Mouse (Mus musculus): ENCODE measurements around the gene Fgd6. TPM values are rescaled to one million over a fixed set of nuclear protein-coding genes. Genes with fewer than 3 reads are reported as not detected.

Fgd6 gene
- total and polyA plus RNA-seq, 3 experiments = 1.4 to 28.3 (median 7.5) TPM

DNA sequence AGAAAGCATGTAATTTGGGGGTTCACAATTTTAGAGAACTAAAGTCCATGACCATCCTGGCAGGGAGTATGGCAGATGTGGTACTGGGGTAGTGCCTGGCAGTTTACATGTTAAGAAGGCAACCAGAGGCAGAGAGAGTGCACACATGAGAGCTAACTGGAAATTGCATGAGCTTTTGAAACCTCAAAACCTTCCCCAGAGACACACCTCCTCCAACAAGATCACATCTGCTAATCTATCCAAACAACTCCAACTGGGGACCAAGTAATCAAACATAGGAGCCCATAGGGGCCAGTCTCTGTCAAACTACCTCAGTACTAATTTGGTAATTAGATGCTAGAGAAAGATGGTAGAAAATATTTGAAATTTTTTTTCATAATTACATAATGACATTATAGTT lies 118.0 kb downstream of the Fgd6 start:
- ATAC-seq (ENCODE audit: extremely low read depth, insufficient number of reproducible peaks, low FRiP score, poor library complexity, severe bottlenecking) = no peak
- Histone ChIP-seq H3K4me1 (ENCODE audit: insufficient read depth, low read depth, low read length) (peaks cover 3% of the 10 kb centered on the region), H3K27me3 (ENCODE audit: insufficient read depth, low read length) (no peaks in the 10 kb centered on the region), H3K4me3 (ENCODE audit: low read depth, low read length) (no peak overlapping the region), H3K36me3 (replicated peaks) (peaks cover 18% of the 10 kb centered on the region), H3K9me3 (replicated peaks) (no peaks in the 10 kb centered on the region)
- TF ChIP-seq GATA1 (IDR thresholded peaks at IDR 0.05; ENCODE audit: borderline replicate concordance, low read length) (no peak), TAL1 (conservative IDR thresholded peaks at IDR 0.05; ENCODE audit: low read depth, low read length) (no peak), GATA2 (IDR thresholded peaks at IDR 0.05; ENCODE audit: borderline replicate concordance, low read depth, low read length) (no peak), POLR2AphosphoS5 (IDR thresholded peaks at IDR 0.05; ENCODE audit: insufficient replicate concordance, low read depth, low read length) (no peak), CTCF (IDR thresholded peaks at IDR 0.05; ENCODE audit: low read depth, low read length) (no peak)
- no peak for DNase-seq (ENCODE audit: low spot score)

DNA sequence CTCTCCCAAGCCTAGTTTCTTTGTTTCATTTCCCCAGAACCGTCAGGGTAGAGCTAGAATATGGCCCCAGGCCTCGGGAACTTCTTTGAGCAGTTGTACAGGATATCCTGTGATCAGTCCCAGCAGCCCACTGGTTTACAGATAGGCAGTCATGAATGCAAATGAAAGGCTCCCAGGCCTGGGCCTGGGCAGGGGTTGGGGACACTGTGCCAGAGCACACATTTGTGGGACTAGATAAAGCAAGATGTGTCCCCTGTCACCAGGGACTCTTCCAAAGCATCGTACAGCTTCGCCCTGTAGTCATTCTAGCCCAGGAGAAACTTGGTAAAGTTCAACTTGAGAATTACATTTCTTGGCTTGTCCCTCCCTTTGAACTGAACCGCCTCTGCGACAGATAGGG lies 123.2 kb downstream of the Fgd6 start:
- Histone ChIP-seq H3K27me3 (ENCODE audit: insufficient read depth, low read length) (no peaks in the 10 kb centered on the region), H3K4me1 (ENCODE audit: insufficient read depth, low read depth, low read length) (no peaks in the 10 kb centered on the region), H3K9me3 (replicated peaks) (no peaks in the 10 kb centered on the region), H3K4me3 (ENCODE audit: low read depth, low read length) (no peak overlapping the region), H3K36me3 (replicated peaks) (peaks cover 40% of the 10 kb centered on the region)
- TF ChIP-seq GATA2 (IDR thresholded peaks at IDR 0.05; ENCODE audit: borderline replicate concordance, low read depth, low read length) (no peak), GATA1 (IDR thresholded peaks at IDR 0.05; ENCODE audit: borderline replicate concordance, low read length) (no peak), CTCF (IDR thresholded peaks at IDR 0.05; ENCODE audit: low read depth, low read length) (no peak), POLR2AphosphoS5 (IDR thresholded peaks at IDR 0.05; ENCODE audit: insufficient replicate concordance, low read depth, low read length) (no peak), TAL1 (conservative IDR thresholded peaks at IDR 0.05; ENCODE audit: low read depth, low read length) (no peak)
- DNase-seq (ENCODE audit: low spot score) = no peak
- no peak for ATAC-seq (ENCODE audit: extremely low read depth, insufficient number of reproducible peaks, low FRiP score, poor library complexity, severe bottlenecking)

DNA sequence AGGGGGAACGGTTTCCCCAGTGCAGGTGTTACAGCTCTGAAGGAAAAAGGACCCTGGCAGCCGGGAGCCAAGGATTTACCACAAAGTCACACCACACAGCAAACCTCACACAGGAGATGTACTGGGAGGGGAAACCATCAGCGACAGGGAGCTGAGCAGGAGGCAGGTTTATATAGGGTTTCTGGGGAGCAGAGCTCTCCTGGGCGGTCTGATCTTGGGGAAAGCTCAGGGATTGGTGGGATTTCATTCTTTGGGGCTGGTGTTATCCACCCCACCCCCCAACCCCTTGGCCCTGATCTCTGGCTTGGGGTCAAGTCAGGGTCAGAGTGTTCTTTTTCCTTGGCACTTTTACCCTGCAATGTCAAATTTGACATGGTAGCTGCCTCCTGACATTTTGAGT lies 123.6 kb downstream of the Fgd6 start:
- no peak for DNase-seq (ENCODE audit: low spot score)
- Histone ChIP-seq H3K27me3 (ENCODE audit: insufficient read depth, low read length) (no peaks in the 10 kb centered on the region), H3K36me3 (replicated peaks) (peaks cover 43% of the 10 kb centered on the region), H3K4me3 (ENCODE audit: low read depth, low read length) (no peak overlapping the region), H3K4me1 (ENCODE audit: insufficient read depth, low read depth, low read length) (no peaks in the 10 kb centered on the region), H3K9me3 (replicated peaks) (no peaks in the 10 kb centered on the region)
- no peak for TF ChIP-seq GATA1 (IDR thresholded peaks at IDR 0.05; ENCODE audit: borderline replicate concordance, low read length)
- TF ChIP-seq CTCF (IDR thresholded peaks at IDR 0.05; ENCODE audit: low read depth, low read length) = no peak
- no peak for TF ChIP-seq TAL1 (conservative IDR thresholded peaks at IDR 0.05; ENCODE audit: low read depth, low read length)
- no peak for TF ChIP-seq POLR2AphosphoS5 (IDR thresholded peaks at IDR 0.05; ENCODE audit: insufficient replicate concordance, low read depth, low read length)
- no peak for TF ChIP-seq GATA2 (IDR thresholded peaks at IDR 0.05; ENCODE audit: borderline replicate concordance, low read depth, low read length)
- ATAC-seq (ENCODE audit: extremely low read depth, insufficient number of reproducible peaks, low FRiP score, poor library complexity, severe bottlenecking) = no peak

DNA sequence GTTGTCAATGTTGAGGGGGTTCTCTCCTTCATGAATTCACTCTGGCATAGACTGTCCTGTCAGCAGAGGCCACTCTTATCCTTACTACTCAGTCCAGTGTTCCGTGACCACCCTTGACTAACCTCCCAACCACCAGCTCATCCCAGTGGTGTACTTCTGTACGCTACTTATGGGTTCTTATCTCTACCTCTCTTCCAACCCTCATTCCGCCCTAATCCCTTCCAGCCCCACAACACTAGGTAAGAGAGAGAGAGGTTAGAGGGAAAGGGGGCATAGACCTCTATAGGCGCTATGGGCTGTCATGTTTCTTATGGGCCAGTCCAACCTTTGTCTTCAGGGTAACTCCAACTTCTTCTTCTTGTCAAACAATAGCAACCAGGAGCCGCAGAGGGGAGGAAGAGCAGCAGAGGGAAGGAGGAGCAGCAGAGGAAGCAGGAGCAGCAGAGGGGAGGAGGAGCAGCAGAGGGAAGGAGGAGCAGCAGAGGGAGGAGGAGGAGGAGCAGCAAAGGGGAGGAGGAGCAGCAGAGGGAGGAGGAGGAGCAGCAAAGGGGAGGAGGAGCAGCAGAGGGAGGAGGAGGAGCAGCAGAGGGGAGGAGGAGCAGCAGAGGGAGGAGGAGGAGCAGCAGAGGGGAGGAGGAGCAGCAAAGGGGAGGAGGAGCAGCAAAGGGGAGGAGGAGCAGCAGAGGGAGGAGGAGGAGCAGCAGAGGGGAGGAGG lies 125.4 kb downstream of the Fgd6 start:
- Histone ChIP-seq H3K9me3 (replicated peaks) (no peaks in the 10 kb centered on the region), H3K4me1 (ENCODE audit: insufficient read depth, low read depth, low read length) (no peaks in the 10 kb centered on the region), H3K4me3 (ENCODE audit: low read depth, low read length) (no peak overlapping the region), H3K36me3 (replicated peaks) (peaks cover 53% of the 10 kb centered on the region), H3K27me3 (ENCODE audit: insufficient read depth, low read length) (no peaks in the 10 kb centered on the region)
- TF ChIP-seq CTCF (IDR thresholded peaks at IDR 0.05; ENCODE audit: low read depth, low read length) (no peak), POLR2AphosphoS5 (IDR thresholded peaks at IDR 0.05; ENCODE audit: insufficient replicate concordance, low read depth, low read length) (no peak), GATA1 (IDR thresholded peaks at IDR 0.05; ENCODE audit: borderline replicate concordance, low read length) (no peak), TAL1 (conservative IDR thresholded peaks at IDR 0.05; ENCODE audit: low read depth, low read length) (no peak), GATA2 (IDR thresholded peaks at IDR 0.05; ENCODE audit: borderline replicate concordance, low read depth, low read length) (no peak)
- DNase-seq (ENCODE audit: low spot score) (no peak), ATAC-seq (ENCODE audit: extremely low read depth, insufficient number of reproducible peaks, low FRiP score, poor library complexity, severe bottlenecking) (no peak)

DNA sequence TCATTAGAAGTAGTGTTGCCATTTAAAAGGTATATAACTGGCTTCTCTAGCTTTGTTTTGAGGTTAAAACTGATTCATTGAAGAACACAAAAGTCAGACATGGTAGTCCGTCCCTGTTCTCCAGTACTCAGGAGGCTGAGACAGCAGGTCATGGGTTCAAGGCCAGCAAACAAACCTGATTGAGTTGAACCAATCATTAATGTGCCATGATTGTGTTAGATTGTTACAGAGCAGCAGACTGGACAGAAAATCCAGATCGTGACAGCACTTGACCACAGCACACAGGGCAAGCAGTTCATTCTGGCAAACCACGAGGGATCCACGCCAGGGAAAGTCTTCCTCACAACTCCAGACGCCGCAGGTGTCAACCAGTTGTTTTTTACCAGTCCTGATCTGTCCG lies 126.2 kb downstream of the Fgd6 start:
- TF ChIP-seq GATA2 (IDR thresholded peaks at IDR 0.05; ENCODE audit: borderline replicate concordance, low read depth, low read length) (no peak), CTCF (IDR thresholded peaks at IDR 0.05; ENCODE audit: low read depth, low read length) (no peak), POLR2AphosphoS5 (IDR thresholded peaks at IDR 0.05; ENCODE audit: insufficient replicate concordance, low read depth, low read length) (no peak), GATA1 (IDR thresholded peaks at IDR 0.05; ENCODE audit: borderline replicate concordance, low read length) (no peak), TAL1 (conservative IDR thresholded peaks at IDR 0.05; ENCODE audit: low read depth, low read length) (no peak)
- Histone ChIP-seq H3K4me3 (ENCODE audit: low read depth, low read length) (no peak overlapping the region), H3K4me1 (ENCODE audit: insufficient read depth, low read depth, low read length) (no peaks in the 10 kb centered on the region), H3K36me3 (replicated peaks) (peaks cover 57% of the 10 kb centered on the region), H3K27me3 (ENCODE audit: insufficient read depth, low read length) (no peaks in the 10 kb centered on the region), H3K9me3 (replicated peaks) (no peaks in the 10 kb centered on the region)
- DNase-seq (ENCODE audit: low spot score) (no peak), ATAC-seq (ENCODE audit: extremely low read depth, insufficient number of reproducible peaks, low FRiP score, poor library complexity, severe bottlenecking) (no peak)

DNA sequence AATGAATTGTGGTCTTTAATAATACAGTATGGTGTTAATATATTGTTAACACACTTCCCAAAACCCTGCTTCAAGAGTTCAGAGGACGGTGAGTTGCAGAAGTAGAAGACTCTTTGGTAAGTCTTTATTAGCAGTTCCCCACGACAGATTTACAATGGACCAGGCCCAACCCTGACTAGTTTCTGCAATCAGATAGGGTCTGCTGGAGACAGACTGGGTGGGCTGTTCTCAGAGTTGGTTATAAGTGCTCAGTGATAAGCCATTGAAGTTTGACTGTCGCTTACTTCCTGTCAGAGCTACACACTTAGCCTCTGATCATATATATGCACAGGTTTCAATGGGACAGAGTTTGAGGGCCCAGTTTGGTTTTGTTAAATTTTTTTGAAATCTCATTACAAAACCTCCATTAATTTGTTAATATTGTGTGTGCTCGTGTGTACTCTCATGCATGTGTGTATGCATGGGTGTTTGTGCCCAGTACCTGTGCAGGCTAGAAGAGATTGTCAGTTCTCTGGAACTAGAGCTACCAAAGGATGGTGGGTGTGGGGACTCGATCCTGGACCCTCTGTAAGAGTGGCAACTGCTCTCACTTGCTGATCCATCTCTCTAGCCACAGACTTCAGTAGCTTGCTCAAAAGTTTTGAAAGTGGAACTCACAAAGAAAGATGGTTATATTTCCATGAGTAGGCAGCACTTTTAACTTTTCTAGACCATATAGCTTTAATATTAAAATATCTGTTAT lies 128.5 kb downstream of the Fgd6 start:
- no peaks in the 10 kb centered on the region for H3K9me3 ChIP-seq (replicated peaks)
- H3K4me3 ChIP-seq (ENCODE audit: low read depth, low read length) = no peak overlapping the region
- peaks cover 61% of the 10 kb centered on the region for H3K36me3 ChIP-seq (replicated peaks)
- no peaks in the 10 kb centered on the region for H3K27me3 ChIP-seq (ENCODE audit: insufficient read depth, low read length)
- no peaks in the 10 kb centered on the region for H3K4me1 ChIP-seq (ENCODE audit: insufficient read depth, low read depth, low read length)
- DNase-seq (ENCODE audit: low spot score) (no peak), ATAC-seq (ENCODE audit: extremely low read depth, insufficient number of reproducible peaks, low FRiP score, poor library complexity, severe bottlenecking) (no peak)
- TF ChIP-seq TAL1 (conservative IDR thresholded peaks at IDR 0.05; ENCODE audit: low read depth, low read length) (no peak), CTCF (IDR thresholded peaks at IDR 0.05; ENCODE audit: low read depth, low read length) (no peak)

Data from G1E (cell line).